Mouse (Mus musculus) heart, embryonic 13.5 days (tissue): ENCODE measurements around the gene Dbn1. TPM values are rescaled to one million over a fixed set of nuclear protein-coding genes. Genes with fewer than 3 reads are reported as not detected.
"Not testable (repeated sequence)": the region's sequence is repeated elsewhere in the genome, so short reads cannot be mapped to it uniquely, and the experiment has no call there.

Experiments used
- ATAC-seq: fragments of 200-750 bp; cut with Nextera tagmentation; 2 replicates; pipeline ENCODE4 v1.8.0; 2017; ENCODE audit warnings: moderate TSS enrichment; ENCODE audit not compliant: insufficient number of reproducible peaks, low FRiP score, low TSS enrichment; ENCODE audit errors: extremely low read depth
- H3K27ac ChIP-seq: fragments of 300-500 bp; sonication (generic); replicated peaks from 2 replicates; pipeline ENCODE4 v1.5.1; 2015; ENCODE audit warnings: moderate library complexity, mild to moderate bottlenecking, inconsistent platforms
- H3K27me3 ChIP-seq: fragments of 300-500 bp; sonication (generic); replicated peaks from 2 replicates; pipeline ENCODE4 v1.6.1; 2015; ENCODE audit warnings: mild to moderate bottlenecking, inconsistent platforms
- H3K36me3 ChIP-seq: fragments of 300-500 bp; sonication (generic); 2 replicates; pipeline ENCODE4 v1.6.1; 2015; ENCODE audit warnings: mild to moderate bottlenecking, inconsistent platforms
- H3K4me1 ChIP-seq: fragments of 300-500 bp; sonication (generic); 2 replicates; pipeline ENCODE4 v1.6.1; 2015; ENCODE audit warnings: inconsistent platforms
- H3K4me2 ChIP-seq: fragments of 300-500 bp; sonication (generic); 2 replicates; pipeline ENCODE4 v1.6.1; 2015; ENCODE audit warnings: inconsistent platforms, mild to moderate bottlenecking, moderate library complexity
- H3K4me3 ChIP-seq: fragments of 300-500 bp; sonication (generic); 2 replicates; pipeline ENCODE4 v1.5.1; 2015; ENCODE audit warnings: moderate library complexity, mild to moderate bottlenecking, inconsistent platforms
- H3K9ac ChIP-seq: fragments of 300-500 bp; sonication (generic); 2 replicates; pipeline ENCODE4 v1.6.1; 2015; ENCODE audit warnings: inconsistent platforms, mild to moderate bottlenecking, moderate library complexity
- H3K9me3 ChIP-seq: fragments of 300-500 bp; sonication (generic); 2 replicates; pipeline ENCODE4 v1.6.1; 2016; ENCODE audit warnings: inconsistent platforms
- WGBS: fragments of 180-500 bp; shearing (Covaris S2); methylation state at CpG from one replicate; pipeline ENCODE4 v1.1.7; 2015; ENCODE audit warnings: mixed read lengths; 5-methylcytosine and 5-hydroxymethylcytosine counted together
- polyA plus RNA-seq: library from polyadenylated mRNA; unstranded; fragments of >200 nt; fragmentation: Nextera tagmentation; extraction: Ambion mirVana; gene quantifications from 2 replicates; pipeline ENCODE4 v1.2.1, GENCODE M21; 2015

Gene Dbn1
- polyA plus RNA-seq, 1 experiment from 2014 or later = 83.8 TPM

DNA sequence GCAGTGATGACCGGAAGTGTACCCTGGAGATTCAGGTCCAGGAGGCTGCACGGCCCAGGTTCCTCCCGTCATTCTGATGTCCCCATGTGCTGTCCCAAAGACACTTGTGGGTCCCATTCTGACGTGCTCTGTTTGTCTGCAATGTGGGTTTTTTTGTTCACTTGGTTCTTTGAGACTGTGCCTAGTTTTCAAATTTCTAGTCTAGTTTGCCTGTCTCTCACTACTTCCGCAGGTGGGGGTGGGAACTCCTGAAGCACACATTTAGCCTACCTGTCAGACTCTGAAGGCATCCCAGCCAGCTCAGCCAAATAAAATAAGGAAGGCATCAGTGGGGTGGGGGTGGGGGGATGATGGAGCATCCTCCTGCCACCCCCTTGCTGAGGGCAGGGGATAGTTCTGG, 39.8 kb downstream of the Dbn1 start:
- H3K36me3 ChIP-seq = peaks cover 41% of the 10 kb centered on the region
- no peak overlapping the region for H3K4me3 ChIP-seq
- no peak for ATAC-seq
- no peak overlapping the region for H3K9ac ChIP-seq
- H3K4me2 ChIP-seq = no peak overlapping the region
- peaks cover 38% of the 10 kb centered on the region for H3K4me1 ChIP-seq
- no peaks in the 10 kb centered on the region for H3K9me3 ChIP-seq
- 91% methylated on average over 5 of the region's 5 CpGs for WGBS
- H3K27ac ChIP-seq = no peak overlapping the region
- H3K27me3 ChIP-seq = no peaks in the 10 kb centered on the region

DNA sequence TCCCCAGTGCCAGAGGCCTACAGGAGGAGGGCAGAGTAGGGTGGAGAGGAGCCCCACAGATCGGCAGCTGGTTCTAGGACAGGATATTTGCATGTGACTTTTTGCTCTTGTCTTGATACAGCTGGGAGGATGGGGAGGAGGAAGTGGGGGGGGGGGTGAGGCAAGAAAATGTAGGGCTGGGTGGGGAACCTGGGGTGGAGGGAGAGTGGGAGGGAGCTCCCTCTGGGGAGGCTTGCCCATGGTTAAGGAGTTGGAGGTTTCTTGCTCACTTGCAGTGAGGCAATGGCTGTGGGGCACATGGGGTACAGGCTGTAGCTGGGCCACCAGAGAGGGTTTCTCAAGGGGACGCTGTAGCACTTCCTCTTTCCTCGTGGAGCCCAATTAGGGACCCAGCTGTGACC, 40.4 kb downstream of the Dbn1 start:
- Histone ChIP-seq H3K36me3 (peaks cover 35% of the 10 kb centered on the region), H3K4me2 (peak overlapping the region; percentile 73), H3K9ac (peak overlapping the region; percentile 96), H3K9me3 (no peaks in the 10 kb centered on the region), H3K4me3 (no peak overlapping the region), H3K27me3 (no peaks in the 10 kb centered on the region), H3K4me1 (peaks cover 38% of the 10 kb centered on the region), H3K27ac (no peak overlapping the region)
- ATAC-seq = no peak
- WGBS = 35% methylated on average over 3 of the region's 3 CpGs

DNA sequence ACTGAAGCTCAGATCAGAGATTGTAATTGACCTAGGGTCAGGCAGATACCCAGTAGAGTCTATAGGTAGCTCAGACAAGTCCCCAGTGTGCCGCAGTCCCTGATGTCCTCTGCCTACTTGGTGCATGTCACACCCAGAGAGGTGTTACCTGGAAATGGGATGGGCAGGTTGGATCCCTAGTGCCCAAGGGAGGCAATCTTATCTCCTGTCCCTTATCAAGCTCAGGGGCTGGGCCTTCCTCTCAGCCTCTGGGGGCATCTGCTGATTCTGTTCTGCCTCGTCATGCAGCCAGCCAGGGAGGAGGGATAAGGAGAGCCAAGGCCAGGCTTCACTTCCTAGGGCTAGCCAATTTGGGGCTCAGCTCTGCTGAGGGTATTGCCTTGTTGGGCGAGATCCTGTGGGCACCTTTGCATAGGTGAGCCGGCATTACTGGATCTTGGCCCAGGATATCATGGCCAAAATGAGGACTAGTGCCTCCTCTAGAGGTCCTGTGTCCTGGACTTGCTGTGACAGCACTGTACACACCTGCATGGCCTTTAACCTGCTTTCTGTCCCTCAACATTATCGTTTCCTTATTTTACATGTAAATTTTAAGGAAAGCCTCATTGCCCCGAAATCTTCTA, 41.3 kb downstream of the Dbn1 start:
- ATAC-seq = no peak
- Histone ChIP-seq H3K36me3 (peaks cover 26% of the 10 kb centered on the region), H3K4me3 (peak overlapping the region; percentile 90), H3K27ac (no peak overlapping the region; the same call in 1 of the 2 replicates), H3K9ac (peak overlapping the region; percentile 96), H3K27me3 (no peaks in the 10 kb centered on the region), H3K9me3 (no peaks in the 10 kb centered on the region), H3K4me2 (peak overlapping the region; percentile 73), H3K4me1 (peaks cover 38% of the 10 kb centered on the region)
- 66% methylated on average over 6 of the region's 6 CpGs for WGBS

DNA sequence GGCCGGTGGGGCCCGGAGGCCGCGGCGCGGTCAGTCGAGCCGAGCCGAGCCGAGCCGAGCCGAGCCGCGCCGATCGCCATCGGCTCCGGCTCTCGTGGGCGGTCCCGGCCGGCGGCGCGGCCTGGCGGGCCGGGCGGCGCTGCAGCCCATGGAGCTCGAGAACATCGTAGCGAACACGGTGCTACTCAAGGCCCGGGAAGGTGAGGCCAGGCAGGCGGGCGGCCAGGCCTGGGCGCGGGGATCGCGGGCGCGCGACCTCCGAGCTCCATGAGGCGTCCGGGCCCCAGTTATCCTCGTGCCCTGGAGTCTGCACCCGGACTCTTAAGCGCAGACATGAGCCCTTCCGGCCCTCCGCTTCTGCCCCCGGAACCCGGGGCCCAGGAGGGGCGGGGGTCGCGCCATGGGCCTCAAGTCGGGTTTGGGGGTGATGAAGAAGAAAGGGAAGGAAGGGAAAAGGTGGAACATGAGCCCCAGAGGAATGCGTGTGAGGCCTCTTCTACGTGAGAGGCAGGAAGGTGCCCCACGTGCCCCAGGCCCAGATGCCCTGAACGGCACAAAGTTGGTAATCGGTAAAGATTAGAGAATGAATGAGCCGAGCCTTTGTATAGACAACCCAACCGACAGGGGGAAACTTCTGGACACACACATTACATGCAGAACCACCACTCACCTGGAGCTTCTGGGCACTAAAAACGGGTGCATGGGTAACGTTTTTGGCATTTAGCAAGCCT, 42.4 kb downstream of the Dbn1 start:
- Histone ChIP-seq H3K27me3 (no peaks in the 10 kb centered on the region), H3K4me1 (peaks cover 38% of the 10 kb centered on the region), H3K4me3 (peak overlapping the region; percentile 90), H3K4me2 (peak overlapping the region; percentile 73), H3K9me3 (no peaks in the 10 kb centered on the region), H3K27ac (peak overlapping the region; percentile 95), H3K9ac (peak overlapping the region; percentile 96), H3K36me3 (peaks cover 15% of the 10 kb centered on the region)
- under 1% methylated on average over 60 of the region's 66 CpGs for WGBS
- no peak for ATAC-seq

DNA sequence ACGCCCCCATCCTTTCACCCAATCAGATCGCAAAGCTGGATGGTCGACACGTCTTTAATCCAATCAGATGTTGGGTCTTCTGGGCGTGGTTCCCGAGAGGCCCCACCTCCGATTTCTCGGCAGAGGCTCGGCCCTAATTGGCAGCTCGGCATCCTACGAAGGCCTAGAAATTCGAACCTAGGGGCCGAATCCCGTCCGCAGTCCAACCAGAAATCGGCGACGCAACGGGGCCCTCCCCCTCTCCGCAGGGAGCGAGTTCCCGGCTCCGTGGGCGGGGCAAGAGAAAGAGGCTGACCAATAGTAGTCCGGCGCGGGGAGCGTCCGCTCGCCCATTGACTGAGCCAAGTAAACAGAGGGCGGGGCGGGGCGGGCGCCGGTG, 43.0 kb downstream of the Dbn1 start, which contains the start of gene Grk6:
Gene Grk6 (plus strand): TSS at position 136 of the 379 bp plus-strand sequence.
- Histone ChIP-seq H3K4me1 (peaks cover 36% of the 10 kb centered on the region), H3K36me3 (peaks cover 9% of the 10 kb centered on the region), H3K9me3 (no peaks in the 10 kb centered on the region), H3K9ac (peak within 1 kb of the TSS; percentile 96), H3K27ac (peak within 1 kb of the TSS; percentile 95), H3K27me3 (no peaks in the 10 kb centered on the region), H3K4me2 (peak within 1 kb of the TSS; percentile 73), H3K4me3 (peak within 1 kb of the TSS; percentile 90)
- WGBS = 0% methylated on average over 25 of the region's 35 CpGs
- peak; percentile 95 for ATAC-seq

DNA sequence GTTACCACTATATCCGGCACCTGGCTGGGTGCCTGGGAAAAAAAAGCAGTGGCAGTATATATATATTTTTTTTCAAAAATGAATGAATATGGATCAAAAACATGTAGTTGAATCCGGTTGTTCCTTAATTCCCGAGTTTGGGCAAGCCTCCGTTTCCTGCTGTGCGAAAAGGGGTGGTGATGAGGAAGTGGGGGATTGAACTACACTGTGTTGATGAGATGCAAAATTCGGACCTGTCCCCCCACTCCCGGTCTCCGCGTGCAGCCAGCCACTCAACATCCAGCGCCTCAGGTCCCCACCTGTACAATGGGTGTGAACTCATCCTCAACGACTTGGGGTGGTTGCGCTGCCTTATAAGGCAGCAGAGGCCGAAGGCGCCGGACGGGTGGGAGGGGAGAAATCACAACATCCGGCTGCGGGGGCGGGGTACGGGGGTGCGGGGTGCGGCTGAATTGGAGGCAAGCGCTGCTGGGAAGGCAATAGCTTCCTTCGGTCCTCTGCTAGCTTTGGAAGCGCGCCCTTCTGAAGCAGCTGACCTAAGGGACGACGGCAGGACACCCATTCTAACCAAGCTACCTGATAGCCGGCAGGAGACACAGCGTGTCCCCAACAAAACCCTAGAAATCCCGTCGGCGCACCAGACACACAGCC, 43.5 kb downstream of the Dbn1 start:
- peak; percentile 51 for ATAC-seq
- Histone ChIP-seq H3K9me3 (no peaks in the 10 kb centered on the region), H3K4me1 (peaks cover 31% of the 10 kb centered on the region), H3K9ac (peak overlapping the region; percentile 71), H3K36me3 (peaks cover 4% of the 10 kb centered on the region; the same call in 1 of the 2 replicates), H3K27ac (peak overlapping the region; percentile 95), H3K4me2 (peak overlapping the region; percentile 73), H3K4me3 (peak overlapping the region; percentile 90), H3K27me3 (no peaks in the 10 kb centered on the region)
- WGBS = 1% methylated on average over 33 of the region's 33 CpGs

DNA sequence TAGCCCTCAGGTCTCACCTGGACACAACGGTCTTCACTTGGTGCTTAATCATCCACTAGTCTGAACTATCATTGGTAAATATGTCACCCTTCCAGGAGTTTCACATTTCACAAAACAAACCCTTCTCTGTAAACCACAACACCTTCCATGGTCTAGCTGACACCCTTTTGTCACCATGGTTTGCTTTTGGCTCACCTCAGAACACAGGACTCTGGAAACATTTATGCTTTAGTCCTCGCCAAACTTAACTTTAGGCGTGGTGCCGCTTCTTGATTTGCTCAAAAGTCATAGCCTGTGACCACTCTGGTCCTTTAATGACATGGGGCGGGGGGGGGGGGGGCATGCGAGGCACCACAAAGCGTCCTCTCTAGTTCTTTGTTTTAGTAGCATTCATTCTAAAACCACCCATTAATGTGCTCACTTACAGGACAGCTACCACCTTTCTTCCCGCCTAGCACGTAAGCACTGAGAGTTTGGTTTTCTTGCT, 44.1 kb downstream of the Dbn1 start:
- ATAC-seq = no peak
- Histone ChIP-seq H3K27me3 (no peaks in the 10 kb centered on the region), H3K27ac (peak overlapping the region; percentile 95), H3K4me1 (peaks cover 30% of the 10 kb centered on the region), H3K9me3 (no peaks in the 10 kb centered on the region), H3K4me3 (peak overlapping the region; percentile 90), H3K9ac (peak overlapping the region; percentile 71), H3K4me2 (peak overlapping the region; percentile 73), H3K36me3 (no peaks in the 10 kb centered on the region)
- 43% methylated on average over 9 of the region's 9 CpGs for WGBS

DNA sequence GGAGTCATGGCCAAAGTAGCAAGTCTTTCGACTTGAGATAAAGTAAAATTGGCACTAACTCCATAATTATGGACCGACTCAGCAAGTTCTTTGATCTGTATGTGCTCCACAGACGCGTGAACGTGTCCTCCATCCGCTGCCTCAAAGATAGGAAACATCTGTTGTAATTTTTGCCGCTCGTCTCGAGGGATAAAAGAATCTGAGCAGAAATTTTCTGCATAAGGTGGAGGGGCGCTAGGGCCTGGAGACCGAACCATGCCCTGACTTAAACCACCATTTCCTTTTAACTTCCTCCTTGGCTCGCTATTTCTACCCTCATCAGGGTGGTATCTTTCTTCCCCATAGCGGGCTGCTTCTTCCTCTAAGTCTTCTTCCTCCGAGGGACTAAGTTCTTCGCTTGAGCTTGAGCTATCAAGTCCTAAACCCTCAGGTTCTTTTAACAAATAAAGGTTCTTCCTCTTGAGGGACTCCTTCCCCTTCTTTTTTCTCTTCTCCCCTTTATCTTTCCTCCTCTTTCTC, 50.7 kb downstream of the Dbn1 start:
- 74% methylated on average over 15 of the region's 15 CpGs for WGBS

DNA sequence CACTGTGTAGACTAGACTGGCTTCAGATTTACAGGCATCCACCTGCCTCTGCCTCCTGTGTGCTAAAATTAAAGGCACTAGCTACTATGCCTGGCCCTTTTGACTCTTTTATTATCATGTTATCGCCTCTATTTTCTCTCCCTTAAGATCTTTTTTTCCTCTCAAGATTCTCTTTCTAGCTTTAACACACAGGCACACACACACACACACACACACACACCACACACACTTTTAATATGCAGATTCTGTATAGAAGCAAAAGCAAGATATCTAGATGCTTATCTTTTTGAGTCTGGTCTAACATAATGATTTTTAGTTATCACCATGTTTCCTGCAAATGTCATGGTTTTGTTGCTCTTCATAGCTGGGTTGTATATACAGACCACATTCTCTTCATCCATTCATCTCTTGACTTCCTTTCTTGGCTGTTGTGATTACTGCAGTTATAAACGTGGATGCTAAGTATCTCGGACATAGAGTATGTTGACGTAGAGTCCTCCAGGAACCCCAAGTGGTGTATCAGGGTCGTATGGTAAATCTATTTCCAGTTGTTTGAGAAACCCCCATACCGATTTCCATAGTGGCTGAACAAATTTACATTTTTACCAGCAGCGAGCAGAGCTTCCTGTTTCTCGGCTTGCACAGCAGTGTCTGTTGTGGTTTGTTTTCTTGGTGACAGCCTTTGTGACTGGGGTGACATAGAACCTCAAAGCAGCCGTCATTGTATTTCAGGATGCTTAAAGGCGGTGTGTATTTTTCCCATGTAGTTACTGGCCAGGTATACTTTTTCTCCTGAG, 55.8 kb downstream of the Dbn1 start:
- Histone ChIP-seq H3K9ac (no peak overlapping the region), H3K36me3 (no peaks in the 10 kb centered on the region), H3K27me3 (peaks cover 8% of the 10 kb centered on the region), H3K9me3 (peaks cover 4% of the 10 kb centered on the region; the same call in 1 of the 2 replicates), H3K27ac (no peak overlapping the region), H3K4me2 (no peak overlapping the region), H3K4me1 (no peaks in the 10 kb centered on the region), H3K4me3 (no peak overlapping the region)
- ATAC-seq = no peak
- WGBS = 67% methylated on average over 10 of the region's 10 CpGs

More for the DNA sequence above, 50.7 kb downstream of the Dbn1 start:
- not testable (repeated sequence) for H3K4me2 ChIP-seq, H3K27ac ChIP-seq, H3K9me3 ChIP-seq, H3K36me3 ChIP-seq, H3K4me3 ChIP-seq, H3K27me3 ChIP-seq, H3K4me1 ChIP-seq, ATAC-seq, H3K9ac ChIP-seq

DNA sequence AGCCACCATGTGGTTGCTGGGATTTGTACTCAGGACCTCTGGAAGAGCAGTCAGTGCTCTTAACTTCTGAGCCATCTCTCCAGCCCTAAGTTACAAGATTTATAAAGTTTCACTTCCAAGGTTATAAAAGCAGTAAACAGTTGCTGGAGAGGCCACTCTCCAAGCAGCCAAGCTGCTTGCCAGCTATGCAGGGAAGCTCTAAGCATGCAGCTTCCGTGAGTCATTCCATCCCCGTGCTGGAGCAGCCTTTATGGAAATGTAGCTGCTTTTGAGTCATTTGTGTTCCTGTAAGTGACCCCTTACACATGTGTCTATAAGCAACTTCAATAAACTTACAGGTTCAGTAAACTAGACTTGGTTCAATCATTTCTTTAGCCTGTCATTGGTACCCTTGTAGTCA, 57.3 kb downstream of the Dbn1 start:
- Histone ChIP-seq H3K27ac (no peak overlapping the region), H3K36me3 (no peaks in the 10 kb centered on the region), H3K27me3 (peaks cover 23% of the 10 kb centered on the region), H3K4me2 (no peak overlapping the region), H3K9me3 (peaks cover 4% of the 10 kb centered on the region; the same call in 1 of the 2 replicates), H3K4me3 (no peak overlapping the region), H3K9ac (no peak overlapping the region), H3K4me1 (no peaks in the 10 kb centered on the region)
- ATAC-seq = no peak
- 73% methylated on average over 2 of the region's 2 CpGs for WGBS
